Mouse (Mus musculus): ENCODE data around the gene Tada3. TPM values are rescaled to one million over a fixed set of nuclear protein-coding genes. Genes with fewer than 3 reads are reported as not detected.
A peak's percentile ranks its signal among the peaks of the same experiment; 100 is the strongest.

Tada3 gene
- polyA plus RNA-seq, 1 experiment from 2014 or later, result 49.7 TPM

- H3K27ac ChIP-seq (ENCODE audit: low read depth, low read length), result no peak overlapping the region
- H3K4me1 ChIP-seq (replicated peaks; ENCODE audit: control insufficient read depth, insufficient read depth, low read length), result peaks cover 5% of the 10 kb centered on the region
- WGBS, result 83% methylated on average over 11 of the region's 11 CpGs
- H3K9me3 ChIP-seq (ENCODE audit: control insufficient read depth, low read length), result no peaks in the 10 kb centered on the region
- H3K27me3 ChIP-seq (replicated peaks; ENCODE audit: control insufficient read depth, insufficient read depth, low read length), result no peaks in the 10 kb centered on the region
- H3K36me3 ChIP-seq (ENCODE audit: control insufficient read depth, insufficient read depth, low read length), result peaks cover 27% of the 10 kb centered on the region; the same call in 1 of the 2 replicates
- DNase-seq (ENCODE audit: low spot score) (no peak), ATAC-seq (replicated peaks; ENCODE audit: low FRiP score) (no peak)
- no peak overlapping the region for H3K4me2 ChIP-seq
- H3K9ac ChIP-seq (ENCODE audit: low read depth, low read length), result no peak overlapping the region
- no peak overlapping the region for H3K4me3 ChIP-seq (ENCODE audit: low read depth, low read length)
Observed at GRCm38 (mm10) chr6:113331721-113332120, 46.0 kb downstream of the Tada3 start.

GRCm38 (mm10) chr6:113330547-113330946, 47.1 kb downstream of the Tada3 start:
- no peak overlapping the region for H3K9ac ChIP-seq (ENCODE audit: low read depth, low read length)
- H3K27ac ChIP-seq (ENCODE audit: low read depth, low read length), result no peak overlapping the region
- H3K4me3 ChIP-seq (ENCODE audit: low read depth, low read length), result no peak overlapping the region
- peaks cover 22% of the 10 kb centered on the region; the same call in 1 of the 2 replicates for H3K36me3 ChIP-seq (ENCODE audit: control insufficient read depth, insufficient read depth, low read length)
- WGBS, result 29% methylated on average over 2 of the region's 2 CpGs
- peaks cover 9% of the 10 kb centered on the region for H3K4me1 ChIP-seq (replicated peaks; ENCODE audit: control insufficient read depth, insufficient read depth, low read length)
- ATAC-seq (replicated peaks; ENCODE audit: low FRiP score) (no peak), DNase-seq (ENCODE audit: low spot score) (no peak)
- no peaks in the 10 kb centered on the region for H3K27me3 ChIP-seq (replicated peaks; ENCODE audit: control insufficient read depth, insufficient read depth, low read length)
- H3K9me3 ChIP-seq (ENCODE audit: control insufficient read depth, low read length), result no peaks in the 10 kb centered on the region
- H3K4me2 ChIP-seq, result no peak overlapping the region

- no peak overlapping the region for H3K4me3 ChIP-seq (ENCODE audit: low read depth, low read length)
- no peaks in the 10 kb centered on the region for H3K27me3 ChIP-seq (replicated peaks; ENCODE audit: control insufficient read depth, insufficient read depth, low read length)
- peaks cover 23% of the 10 kb centered on the region; the same call in 1 of the 2 replicates for H3K36me3 ChIP-seq (ENCODE audit: control insufficient read depth, insufficient read depth, low read length)
- DNase-seq (ENCODE audit: low spot score) (no peak), ATAC-seq (replicated peaks; ENCODE audit: low FRiP score) (no peak)
- H3K4me1 ChIP-seq (replicated peaks; ENCODE audit: control insufficient read depth, insufficient read depth, low read length), result peaks cover 12% of the 10 kb centered on the region
- no peak overlapping the region for H3K9ac ChIP-seq (ENCODE audit: low read depth, low read length)
- H3K4me2 ChIP-seq, result no peak overlapping the region
- H3K27ac ChIP-seq (ENCODE audit: low read depth, low read length), result no peak overlapping the region
- H3K9me3 ChIP-seq (ENCODE audit: control insufficient read depth, low read length), result no peaks in the 10 kb centered on the region
- WGBS, result 89% methylated on average over 1 of the region's 1 CpGs
Observed at GRCm38 (mm10) chr6:113329396-113329795, 48.3 kb downstream of the Tada3 start.

- H3K9ac ChIP-seq (ENCODE audit: low read depth, low read length), result peak within 1 kb of the TSS; percentile 70
- H3K27ac ChIP-seq (ENCODE audit: low read depth, low read length), result peak within 1 kb of the TSS; percentile 83
- ATAC-seq (replicated peaks; ENCODE audit: low FRiP score) (peak; percentile 98), DNase-seq (ENCODE audit: low spot score) (peak; percentile 99)
- peak within 1 kb of the TSS; percentile 95 for H3K4me2 ChIP-seq
- peak within 1 kb of the TSS; percentile 75 for H3K4me3 ChIP-seq (ENCODE audit: low read depth, low read length)
- no peaks in the 10 kb centered on the region for H3K27me3 ChIP-seq (replicated peaks; ENCODE audit: control insufficient read depth, insufficient read depth, low read length)
- H3K4me1 ChIP-seq (replicated peaks; ENCODE audit: control insufficient read depth, insufficient read depth, low read length), result peaks cover 12% of the 10 kb centered on the region
- peaks cover 29% of the 10 kb centered on the region for H3K36me3 ChIP-seq (ENCODE audit: control insufficient read depth, insufficient read depth, low read length)
- no peaks in the 10 kb centered on the region for H3K9me3 ChIP-seq (ENCODE audit: control insufficient read depth, low read length)
- WGBS, result under 1% methylated on average over 52 of the region's 52 CpGs
Observed at GRCm38 (mm10) chr6:113326533-113327315, 51.0 kb downstream of the Tada3 start, which contains the start of gene Ogg1. Gene Ogg1, plus strand, starts transcription at chr6:113326972.

Small RNA genes within 50 kb of the gene (microRNA-seq; reads per million reads assigned to microRNA genes)
- not detected for gene Gm24387 (ENCODE audit: borderline number of aligned reads)

Other genes with a start within 250 kb of the Tada3 start
- gene Lhfpl4, start 182.5 kb downstream of the Tada3 start, polyA plus RNA-seq (2014; fragmentation: Nextera tagmentation; extraction: Ambion mirVana), result 0.81 and 1.0 TPM in 2 replicates
- gene Mtmr14, start 140.0 kb downstream of the Tada3 start, polyA plus RNA-seq (2014; fragmentation: Nextera tagmentation; extraction: Ambion mirVana), result 29.9 and 30.7 TPM in 2 replicates
- 0.07 TPM in 1 of 2 replicates, not detected in the other for gene Cpne9, start 95.6 kb downstream of the Tada3 start, polyA plus RNA-seq (2014; fragmentation: Nextera tagmentation; extraction: Ambion mirVana)
- gene Brpf1, start 70.7 kb downstream of the Tada3 start, polyA plus RNA-seq (2014; fragmentation: Nextera tagmentation; extraction: Ambion mirVana), result 22.0 and 23.3 TPM in 2 replicates
- 12.7 and 15.1 TPM in 2 replicates for gene Ogg1, start 50.9 kb downstream of the Tada3 start, polyA plus RNA-seq (2014; fragmentation: Nextera tagmentation; extraction: Ambion mirVana)
- gene Camk1, start 33.9 kb downstream of the Tada3 start, polyA plus RNA-seq (2014; fragmentation: Nextera tagmentation; extraction: Ambion mirVana), result 48.5 and 49.1 TPM in 2 replicates
- gene Arpc4, start 232 bp upstream of the Tada3 start, polyA plus RNA-seq (2014; fragmentation: Nextera tagmentation; extraction: Ambion mirVana), result 239 and 241 TPM in 2 replicates
- 1.6 and 2.4 TPM in 2 replicates for gene Ttll3, start 11.4 kb upstream of the Tada3 start, polyA plus RNA-seq (2014; fragmentation: Nextera tagmentation; extraction: Ambion mirVana)
- gene Rpusd3, start 41.5 kb upstream of the Tada3 start, polyA plus RNA-seq (2014; fragmentation: Nextera tagmentation; extraction: Ambion mirVana), result 27.4 and 32.1 TPM in 2 replicates
- 0.26 TPM in 1 of 2 replicates, not detected in the other for gene Cidec, start 57.9 kb upstream of the Tada3 start, polyA plus RNA-seq (2014; fragmentation: Nextera tagmentation; extraction: Ambion mirVana)
- gene Jagn1, start 64.7 kb upstream of the Tada3 start, polyA plus RNA-seq (2014; fragmentation: Nextera tagmentation; extraction: Ambion mirVana), result 72.1 and 72.7 TPM in 2 replicates
- 0.74 and 1.5 TPM in 2 replicates for gene Il17re, start 80.6 kb upstream of the Tada3 start, polyA plus RNA-seq (2014; fragmentation: Nextera tagmentation; extraction: Ambion mirVana)
- gene Il17rc, start 93.5 kb upstream of the Tada3 start, polyA plus RNA-seq (2014; fragmentation: Nextera tagmentation; extraction: Ambion mirVana), result 4.6 and 5.3 TPM in 2 replicates
- 17.5 and 18.5 TPM in 2 replicates for gene Creld1, start 105.4 kb upstream of the Tada3 start, polyA plus RNA-seq (2014; fragmentation: Nextera tagmentation; extraction: Ambion mirVana)
- gene Prrt3, start 124.0 kb upstream of the Tada3 start, polyA plus RNA-seq (2014; fragmentation: Nextera tagmentation; extraction: Ambion mirVana), result 0.16 TPM in 2 replicates
- gene Emc3, start 153.8 kb upstream of the Tada3 start, polyA plus RNA-seq (2014; fragmentation: Nextera tagmentation; extraction: Ambion mirVana), result 70.8 and 75.8 TPM in 2 replicates
- gene Fancd2, start 153.8 kb upstream of the Tada3 start, polyA plus RNA-seq (2014; fragmentation: Nextera tagmentation; extraction: Ambion mirVana), result 19.1 and 22.7 TPM in 2 replicates
- gene Fancd2os, start 222.8 kb upstream of the Tada3 start, polyA plus RNA-seq (2014; fragmentation: Nextera tagmentation; extraction: Ambion mirVana), result 0.18 TPM in 2 replicates
- gene Brk1, start 226.9 kb upstream of the Tada3 start, polyA plus RNA-seq (2014; fragmentation: Nextera tagmentation; extraction: Ambion mirVana), result 166 and 173 TPM in 2 replicates
- gene Vhl, start 246.1 kb upstream of the Tada3 start, polyA plus RNA-seq (2014; fragmentation: Nextera tagmentation; extraction: Ambion mirVana), result 24.8 and 29.5 TPM in 2 replicates